Mouse (Mus musculus): ENCODE data around the gene Polr3gl. TPM values are rescaled to one million over a fixed set of nuclear protein-coding genes. Genes with fewer than 3 reads are reported as not detected.

The Polr3gl gene
- polyA plus RNA-seq, 1 experiment from 2014 or later, result 18.5 TPM

Other genes with a start within 250 kb of the Polr3gl start
- gene BC107364, start 141.9 kb downstream of the Polr3gl start, polyA plus RNA-seq (2014; fragmentation: Nextera tagmentation; extraction: Ambion mirVana), result not detected in 2 replicates
- gene Hfe2, start 69.0 kb downstream of the Polr3gl start, polyA plus RNA-seq (2014; fragmentation: Nextera tagmentation; extraction: Ambion mirVana), result 1.9 and 2.1 TPM in 2 replicates
- 53.2 and 71.4 TPM in 2 replicates for gene Txnip, start 36.2 kb downstream of the Polr3gl start, polyA plus RNA-seq (2014; fragmentation: Nextera tagmentation; extraction: Ambion mirVana)
- gene Gm16253, start 17.2 kb downstream of the Polr3gl start, polyA plus RNA-seq (2014; fragmentation: Nextera tagmentation; extraction: Ambion mirVana), result 0.39 TPM in 1 of 2 replicates, not detected in the other
- gene Ankrd34a, start 2.5 kb upstream of the Polr3gl start, polyA plus RNA-seq (2014; fragmentation: Nextera tagmentation; extraction: Ambion mirVana), result 17.5 and 22.3 TPM in 2 replicates
- 6.1 and 6.4 TPM in 2 replicates for gene Lix1l, start 7.0 kb upstream of the Polr3gl start, polyA plus RNA-seq (2014; fragmentation: Nextera tagmentation; extraction: Ambion mirVana)
- gene Rbm8a, start 35.8 kb upstream of the Polr3gl start, polyA plus RNA-seq (2014; fragmentation: Nextera tagmentation; extraction: Ambion mirVana), result 101 and 104 TPM in 2 replicates
- gene Pex11b, start 41.2 kb upstream of the Polr3gl start, polyA plus RNA-seq (2014; fragmentation: Nextera tagmentation; extraction: Ambion mirVana), result 57.0 and 58.2 TPM in 2 replicates
- 0.07 TPM in 1 of 2 replicates, not detected in the other for gene Gm42957, start 41.3 kb upstream of the Polr3gl start, polyA plus RNA-seq (2014; fragmentation: Nextera tagmentation; extraction: Ambion mirVana)
- 0.86 and 0.99 TPM in 2 replicates for gene Itga10, start 51.4 kb upstream of the Polr3gl start, polyA plus RNA-seq (2014; fragmentation: Nextera tagmentation; extraction: Ambion mirVana)
- gene Ankrd35, start 76.0 kb upstream of the Polr3gl start, polyA plus RNA-seq (2014; fragmentation: Nextera tagmentation; extraction: Ambion mirVana), result 1.7 and 1.8 TPM in 2 replicates
- 27.5 and 29.3 TPM in 2 replicates for gene Pias3, start 102.2 kb upstream of the Polr3gl start, polyA plus RNA-seq (2014; fragmentation: Nextera tagmentation; extraction: Ambion mirVana)
- 16.5 and 17.3 TPM in 2 replicates for gene Nudt17, start 114.4 kb upstream of the Polr3gl start, polyA plus RNA-seq (2014; fragmentation: Nextera tagmentation; extraction: Ambion mirVana)
- gene Polr3c, start 133.4 kb upstream of the Polr3gl start, polyA plus RNA-seq (2014; fragmentation: Nextera tagmentation; extraction: Ambion mirVana), result 28.1 and 28.3 TPM in 2 replicates
- gene Rnf115, start 133.5 kb upstream of the Polr3gl start, polyA plus RNA-seq (2014; fragmentation: Nextera tagmentation; extraction: Ambion mirVana), result 79.4 and 89.2 TPM in 2 replicates
- 0.09 and 0.16 TPM in 2 replicates for gene Pdzk1, start 235.1 kb upstream of the Polr3gl start, polyA plus RNA-seq (2014; fragmentation: Nextera tagmentation; extraction: Ambion mirVana)
- 0.27 and 0.35 TPM in 2 replicates for gene Cd160, start 235.2 kb upstream of the Polr3gl start, polyA plus RNA-seq (2014; fragmentation: Nextera tagmentation; extraction: Ambion mirVana)